Mouse (Mus musculus): ENCODE data around the gene Chchd6. TPM values are rescaled to one million over a fixed set of nuclear protein-coding genes. Genes with fewer than 3 reads are reported as not detected.

Chchd6 gene
- polyA plus RNA-seq, 1 experiment from 2014 or later = 51.1 TPM

GRCm38 (mm10) chr6:89368812-89369211 lies 226.6 kb downstream of the Chchd6 start:
- Histone ChIP-seq H3K4me1 (no peaks in the 10 kb centered on the region), H3K4me3 (no peak overlapping the region), H3K36me3 (no peaks in the 10 kb centered on the region), H3K27ac (no peak overlapping the region), H3K27me3 (ENCODE audit: insufficient read depth, poor library complexity, severe bottlenecking) (peaks cover 19% of the 10 kb centered on the region), H3K9me3 (no peaks in the 10 kb centered on the region)
- no peak for DNase-seq (ENCODE audit: low spot score)

DNA sequence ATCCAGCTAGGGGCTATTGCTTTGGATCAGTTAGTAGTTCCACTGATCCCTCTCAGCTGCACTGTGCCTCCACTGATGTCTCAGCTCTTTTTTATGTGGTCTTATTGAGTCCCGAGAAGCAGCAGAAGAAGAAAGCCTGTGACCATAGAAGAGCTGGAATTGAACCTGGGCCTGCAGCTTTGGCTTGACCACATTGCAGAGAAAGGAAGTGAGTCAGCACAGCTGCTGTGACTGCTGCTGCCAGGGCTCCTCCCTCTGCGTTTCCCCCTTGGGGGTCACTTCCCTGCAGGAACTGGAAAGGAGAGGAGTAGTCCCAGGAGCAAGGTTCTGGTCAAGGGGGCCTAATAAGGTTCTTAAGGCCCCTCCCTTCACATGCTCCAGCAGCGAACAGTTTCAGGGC lies 231.1 kb downstream of the Chchd6 start:
- no peaks in the 10 kb centered on the region for H3K36me3 ChIP-seq
- no peak overlapping the region for H3K4me3 ChIP-seq
- H3K9me3 ChIP-seq = no peaks in the 10 kb centered on the region
- DNase-seq (ENCODE audit: low spot score) = no peak
- 68% methylated on average over 3 of the region's 3 CpGs for WGBS
- no peak overlapping the region for H3K27ac ChIP-seq
- H3K27me3 ChIP-seq (ENCODE audit: insufficient read depth, poor library complexity, severe bottlenecking) = peaks cover 17% of the 10 kb centered on the region
- H3K4me1 ChIP-seq = peaks cover 29% of the 10 kb centered on the region

- peaks cover 35% of the 10 kb centered on the region for H3K4me1 ChIP-seq
- H3K9me3 ChIP-seq = no peaks in the 10 kb centered on the region
- H3K4me3 ChIP-seq = peak overlapping the region; percentile 84
- DNase-seq (ENCODE audit: low spot score) = no peak
- H3K27me3 ChIP-seq (ENCODE audit: insufficient read depth, poor library complexity, severe bottlenecking) = peaks cover 17% of the 10 kb centered on the region
- peak overlapping the region; percentile 95; the same call in 1 of the 2 replicates for H3K27ac ChIP-seq
- WGBS = 5% methylated on average over 16 of the region's 16 CpGs
- no peaks in the 10 kb centered on the region for H3K36me3 ChIP-seq
Observed at GRCm38 (mm10) chr6:89363107-89363451, 232.4 kb downstream of the Chchd6 start.

- Histone ChIP-seq H3K27ac (peak within 1 kb of the TSS; percentile 95), H3K9me3 (no peaks in the 10 kb centered on the region), H3K27me3 (ENCODE audit: insufficient read depth, poor library complexity, severe bottlenecking) (peaks cover 17% of the 10 kb centered on the region), H3K4me3 (peak within 1 kb of the TSS; percentile 84), H3K4me1 (peaks cover 35% of the 10 kb centered on the region), H3K36me3 (0 out of 2 replicates have a peak, but pooled peaks cover under 1% of the 10 kb centered on the region)
- DNase-seq (ENCODE audit: low spot score) = no peak
- WGBS = 4% methylated on average over 97 of the region's 110 CpGs
Observed at GRCm38 (mm10) chr6:89362281-89363106, 233.0 kb downstream of the Chchd6 start, which contains the start of gene Plxna1. TSS of gene Plxna1 (minus strand) at chr6:89362620.

DNA sequence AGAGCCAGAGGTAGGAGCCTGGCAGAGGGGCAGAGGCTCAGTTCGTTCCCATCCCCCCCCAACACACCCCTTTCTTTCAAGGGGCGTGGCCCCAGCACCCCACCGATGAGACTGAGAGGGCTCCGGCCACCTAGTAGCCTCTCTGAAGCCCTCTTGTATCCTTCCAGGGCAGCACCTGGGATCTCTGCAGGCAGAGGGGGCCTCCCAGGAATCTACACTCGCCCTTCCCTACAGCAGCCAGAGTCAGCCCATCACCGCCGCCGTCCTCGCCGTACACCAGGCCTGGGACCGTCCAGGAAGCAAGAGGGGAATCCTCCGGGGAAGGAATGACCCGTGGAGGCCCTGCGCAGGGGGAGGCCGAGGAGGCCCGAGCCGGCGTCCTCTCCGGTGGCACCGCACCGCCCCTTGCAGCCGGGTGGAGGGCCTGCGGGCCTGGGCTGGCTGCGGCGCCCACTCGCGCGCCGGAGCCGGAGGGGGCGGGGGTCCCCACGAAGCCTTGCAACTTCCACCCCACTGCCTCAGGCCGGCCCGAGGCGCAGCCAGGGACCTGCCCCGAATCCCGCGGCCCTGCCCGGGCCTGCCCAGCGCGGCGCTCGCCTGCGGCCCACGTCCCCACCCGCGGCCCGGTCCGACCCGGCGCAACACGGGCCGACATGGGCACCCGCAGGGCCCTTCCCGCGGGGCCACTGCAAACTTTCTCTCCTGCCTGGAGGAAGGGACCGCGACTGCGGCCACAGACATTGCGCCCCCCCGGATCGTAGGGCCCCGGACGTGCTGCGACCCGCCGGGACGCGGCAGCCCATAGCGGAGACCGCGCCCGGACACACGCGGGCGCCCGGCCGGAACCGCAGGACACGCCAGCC lies 233.8 kb downstream of the Chchd6 start:
- Histone ChIP-seq H3K9me3 (no peaks in the 10 kb centered on the region), H3K36me3 (peaks cover 9% of the 10 kb centered on the region; the same call in 1 of the 2 replicates), H3K27ac (peak overlapping the region; percentile 95), H3K4me3 (peak overlapping the region; percentile 84), H3K4me1 (peaks cover 35% of the 10 kb centered on the region), H3K27me3 (ENCODE audit: insufficient read depth, poor library complexity, severe bottlenecking) (peaks cover 17% of the 10 kb centered on the region)
- no peak for DNase-seq (ENCODE audit: low spot score)
- under 1% methylated on average over 72 of the region's 80 CpGs for WGBS

GRCm38 (mm10) chr6:89360709-89361417 lies 234.6 kb downstream of the Chchd6 start:
- H3K4me3 ChIP-seq = peak overlapping the region; percentile 84
- peaks cover 17% of the 10 kb centered on the region for H3K27me3 ChIP-seq (ENCODE audit: insufficient read depth, poor library complexity, severe bottlenecking)
- no peak for DNase-seq (ENCODE audit: low spot score)
- no peaks in the 10 kb centered on the region for H3K9me3 ChIP-seq
- H3K36me3 ChIP-seq = peaks cover 15% of the 10 kb centered on the region; the same call in 1 of the 2 replicates
- peak overlapping the region; percentile 95 for H3K27ac ChIP-seq
- WGBS = 57% methylated on average over 8 of the region's 8 CpGs
- H3K4me1 ChIP-seq = peaks cover 35% of the 10 kb centered on the region

DNA sequence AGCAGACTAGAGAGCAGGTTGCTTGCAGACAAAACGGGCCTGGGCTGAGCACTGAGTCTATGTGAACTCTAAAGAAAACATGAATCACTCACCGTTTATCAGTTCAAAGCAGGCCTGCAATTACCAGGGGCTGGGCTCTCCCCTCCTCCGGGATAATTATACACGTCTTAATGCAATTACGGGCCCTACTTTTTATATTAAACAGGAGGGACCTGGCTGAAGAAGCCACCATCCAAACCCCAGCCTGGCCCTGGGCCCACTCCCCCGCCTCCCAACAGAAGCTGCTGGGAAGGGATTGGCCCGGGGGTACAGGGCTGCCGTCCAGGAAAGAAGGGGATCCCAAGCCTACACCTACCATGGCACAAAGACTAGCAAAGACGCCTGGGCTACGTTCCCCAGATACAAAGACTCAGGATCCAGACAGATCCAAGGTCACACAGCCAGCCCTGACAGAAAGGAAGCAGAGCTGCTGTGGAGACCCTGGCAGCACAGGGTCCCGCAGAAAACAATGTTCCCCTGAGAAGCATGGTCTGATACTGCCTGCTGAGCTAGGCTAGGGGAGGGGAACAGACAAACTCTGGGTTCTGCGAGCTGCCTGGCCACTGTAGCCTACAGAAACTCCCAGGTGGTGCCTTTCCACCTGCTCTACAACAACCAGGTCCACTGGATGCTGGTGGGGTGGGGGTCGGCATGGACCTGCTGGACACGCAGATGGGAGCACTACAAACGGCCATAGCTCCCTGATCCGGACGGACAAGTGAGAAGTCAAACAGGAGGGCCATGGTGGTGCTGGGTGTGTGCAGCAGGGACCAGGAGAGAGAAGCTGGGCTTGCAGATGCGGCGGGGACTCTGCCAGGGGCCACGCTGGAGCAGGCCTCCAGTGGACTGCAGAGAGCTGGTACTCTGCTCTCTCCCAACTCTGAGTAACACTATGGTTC lies 235.4 kb downstream of the Chchd6 start:
- WGBS = 64% methylated on average over 20 of the region's 20 CpGs
- no peaks in the 10 kb centered on the region for H3K9me3 ChIP-seq
- DNase-seq (ENCODE audit: low spot score) = no peak
- peak overlapping the region; percentile 84 for H3K4me3 ChIP-seq
- peaks cover 14% of the 10 kb centered on the region for H3K27me3 ChIP-seq (ENCODE audit: insufficient read depth, poor library complexity, severe bottlenecking)
- peak overlapping the region; percentile 95; the same call in 1 of the 2 replicates for H3K27ac ChIP-seq
- H3K36me3 ChIP-seq = peaks cover 23% of the 10 kb centered on the region; the same call in 1 of the 2 replicates
- peaks cover 39% of the 10 kb centered on the region for H3K4me1 ChIP-seq

- H3K27ac ChIP-seq = no peak overlapping the region
- peaks cover 10% of the 10 kb centered on the region for H3K27me3 ChIP-seq (ENCODE audit: insufficient read depth, poor library complexity, severe bottlenecking)
- no peaks in the 10 kb centered on the region for H3K9me3 ChIP-seq
- H3K36me3 ChIP-seq = peaks cover 30% of the 10 kb centered on the region
- peaks cover 47% of the 10 kb centered on the region for H3K4me1 ChIP-seq
- DNase-seq (ENCODE audit: low spot score) = no peak
- H3K4me3 ChIP-seq = no peak overlapping the region
- WGBS = 90% methylated on average over 3 of the region's 3 CpGs
Observed at GRCm38 (mm10) chr6:89359192-89359591, 236.3 kb downstream of the Chchd6 start.

DNA sequence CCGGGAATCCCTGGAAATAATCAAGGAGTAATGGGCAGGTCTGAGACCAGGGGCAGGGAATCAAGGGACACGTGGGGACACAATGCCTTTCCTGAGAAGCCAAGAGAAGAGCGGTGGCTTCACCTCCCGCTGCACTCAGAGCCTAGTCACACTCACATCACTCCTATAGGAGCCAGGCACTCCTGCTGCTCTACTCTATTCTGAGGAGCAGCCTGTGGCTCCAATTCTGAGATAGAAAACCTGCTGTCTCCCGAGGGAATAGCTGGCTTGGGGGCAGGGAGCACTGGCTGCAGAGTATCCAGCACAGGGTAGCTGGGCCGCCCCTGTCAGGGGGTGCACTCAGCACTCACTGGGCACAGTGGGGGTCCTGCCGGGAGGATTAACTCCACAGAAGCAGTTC lies 239.8 kb downstream of the Chchd6 start:
- Histone ChIP-seq H3K4me3 (no peak overlapping the region), H3K27me3 (ENCODE audit: insufficient read depth, poor library complexity, severe bottlenecking) (no peaks in the 10 kb centered on the region), H3K4me1 (peaks cover 65% of the 10 kb centered on the region), H3K27ac (no peak overlapping the region), H3K36me3 (peaks cover 51% of the 10 kb centered on the region), H3K9me3 (no peaks in the 10 kb centered on the region)
- DNase-seq (ENCODE audit: low spot score) = no peak
- WGBS = 45% methylated on average over 7 of the region's 7 CpGs

DNA sequence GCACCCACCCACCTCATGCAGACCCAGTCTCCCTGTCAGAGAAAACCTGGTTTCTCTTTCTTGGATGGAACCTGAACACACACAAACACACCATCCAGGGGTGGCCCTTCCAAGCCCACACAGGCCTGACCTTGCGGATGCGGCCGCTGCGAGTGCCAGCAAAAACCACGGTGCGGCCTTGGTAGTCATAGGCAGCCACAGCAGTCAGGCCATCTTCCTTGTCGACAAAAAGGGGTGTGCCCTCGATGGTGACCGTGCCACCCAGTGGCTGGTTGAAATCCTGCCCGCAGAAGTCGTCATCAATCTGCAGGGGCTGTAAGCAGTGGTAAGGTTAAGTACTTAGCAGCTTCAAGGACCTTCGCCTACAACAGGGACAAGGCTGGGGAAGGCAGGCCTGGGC lies 240.7 kb downstream of the Chchd6 start:
- no peak for DNase-seq (ENCODE audit: low spot score)
- no peaks in the 10 kb centered on the region for H3K9me3 ChIP-seq
- WGBS = 85% methylated on average over 12 of the region's 12 CpGs
- peaks cover 60% of the 10 kb centered on the region for H3K36me3 ChIP-seq
- H3K27me3 ChIP-seq (ENCODE audit: insufficient read depth, poor library complexity, severe bottlenecking) = no peaks in the 10 kb centered on the region
- no peak overlapping the region for H3K4me3 ChIP-seq
- no peak overlapping the region; the same call in 1 of the 2 replicates for H3K27ac ChIP-seq
- H3K4me1 ChIP-seq = peaks cover 65% of the 10 kb centered on the region

DNA sequence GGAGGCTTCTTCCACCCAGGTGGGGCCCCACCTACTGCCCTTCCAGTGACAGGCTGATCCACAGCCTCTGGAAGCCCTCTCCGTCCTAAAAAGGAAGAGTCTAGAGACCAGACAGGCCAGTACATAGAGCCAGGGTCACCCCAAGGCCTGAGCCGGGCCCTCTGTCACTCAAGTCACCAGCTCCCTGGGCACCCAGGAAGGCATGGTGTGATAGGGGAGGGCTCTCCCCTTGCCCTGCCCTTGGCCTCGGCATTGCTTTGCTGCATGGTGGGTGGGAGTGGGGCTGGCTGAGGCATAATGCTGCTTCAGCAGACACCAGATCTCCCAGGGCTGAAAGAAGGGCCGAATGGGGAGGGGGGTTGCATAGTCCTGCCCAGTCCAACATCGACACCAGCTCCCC lies 241.4 kb downstream of the Chchd6 start:
- peaks cover 65% of the 10 kb centered on the region for H3K4me1 ChIP-seq
- H3K27me3 ChIP-seq (ENCODE audit: insufficient read depth, poor library complexity, severe bottlenecking) = no peaks in the 10 kb centered on the region
- peak overlapping the region; percentile 73 for H3K27ac ChIP-seq
- 76% methylated on average over 5 of the region's 5 CpGs for WGBS
- DNase-seq (ENCODE audit: low spot score) = no peak
- H3K36me3 ChIP-seq = peaks cover 65% of the 10 kb centered on the region
- H3K9me3 ChIP-seq = no peaks in the 10 kb centered on the region
- H3K4me3 ChIP-seq = no peak overlapping the region

DNA sequence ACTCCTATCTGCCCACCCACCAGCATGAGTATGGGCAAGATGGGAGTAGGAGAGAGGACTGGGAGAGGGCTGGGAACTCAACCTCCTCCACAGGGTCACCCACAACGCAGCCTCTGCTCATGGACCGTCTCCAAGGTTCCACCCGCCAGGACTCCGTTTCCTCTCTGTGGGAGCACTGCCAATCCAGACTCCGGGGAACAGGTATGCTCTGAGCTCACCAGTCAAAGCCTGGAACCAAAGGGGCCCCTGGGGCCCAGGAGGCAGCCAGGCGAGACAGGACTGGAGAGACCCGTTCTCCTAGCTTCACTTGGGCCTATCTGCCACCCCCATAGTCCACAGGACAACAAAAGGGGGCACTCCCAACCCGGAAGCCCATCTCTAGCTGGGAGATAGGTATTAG lies 242.4 kb downstream of the Chchd6 start:
- peak overlapping the region; percentile 73; the same call in 1 of the 2 replicates for H3K27ac ChIP-seq
- H3K36me3 ChIP-seq = peaks cover 68% of the 10 kb centered on the region
- WGBS = 88% methylated on average over 8 of the region's 8 CpGs
- H3K9me3 ChIP-seq = no peaks in the 10 kb centered on the region
- H3K27me3 ChIP-seq (ENCODE audit: insufficient read depth, poor library complexity, severe bottlenecking) = no peaks in the 10 kb centered on the region
- no peak for DNase-seq (ENCODE audit: low spot score)
- H3K4me1 ChIP-seq = peaks cover 69% of the 10 kb centered on the region
- no peak overlapping the region for H3K4me3 ChIP-seq

Data from heart, embryonic 10.5 days (tissue).